Mouse (Mus musculus) embryo, embryonic 11 days (tissue): ENCODE measurements around the gene Vmn2r-ps159.
"Not testable (repeated sequence)": the region's sequence is repeated elsewhere in the genome, so short reads cannot be mapped to it uniquely, and the experiment has no call there.

ENCODE experiments used
- DNase-seq: peaks from one replicate; pipeline ENCODE4 v3.0.0-alpha.2; 2015

Vmn2r-ps159 gene

DNA sequence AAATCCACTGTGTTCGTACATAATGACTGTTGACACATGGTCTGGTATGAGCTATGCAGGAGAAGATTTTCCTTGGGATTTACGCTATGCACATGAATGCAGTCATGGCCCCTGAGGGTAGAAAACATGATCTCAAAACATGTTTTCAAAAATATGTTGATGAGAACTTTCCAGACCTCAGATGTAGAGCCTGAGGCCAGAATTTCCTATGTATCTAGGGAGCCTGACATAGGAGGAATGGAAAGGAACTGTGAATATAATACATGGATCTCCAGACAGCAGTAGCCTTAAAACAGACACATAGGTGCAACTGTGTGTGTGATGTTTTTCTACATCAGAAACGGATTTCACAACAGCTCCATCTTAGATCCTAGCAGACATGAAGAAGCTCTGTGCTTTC lies at the start of gene Vmn2r-ps159:
TSS of gene Vmn2r-ps159 (plus strand) at position 301 of the 400 bp plus-strand sequence.
- DNase-seq, result not testable (repeated sequence)

DNA sequence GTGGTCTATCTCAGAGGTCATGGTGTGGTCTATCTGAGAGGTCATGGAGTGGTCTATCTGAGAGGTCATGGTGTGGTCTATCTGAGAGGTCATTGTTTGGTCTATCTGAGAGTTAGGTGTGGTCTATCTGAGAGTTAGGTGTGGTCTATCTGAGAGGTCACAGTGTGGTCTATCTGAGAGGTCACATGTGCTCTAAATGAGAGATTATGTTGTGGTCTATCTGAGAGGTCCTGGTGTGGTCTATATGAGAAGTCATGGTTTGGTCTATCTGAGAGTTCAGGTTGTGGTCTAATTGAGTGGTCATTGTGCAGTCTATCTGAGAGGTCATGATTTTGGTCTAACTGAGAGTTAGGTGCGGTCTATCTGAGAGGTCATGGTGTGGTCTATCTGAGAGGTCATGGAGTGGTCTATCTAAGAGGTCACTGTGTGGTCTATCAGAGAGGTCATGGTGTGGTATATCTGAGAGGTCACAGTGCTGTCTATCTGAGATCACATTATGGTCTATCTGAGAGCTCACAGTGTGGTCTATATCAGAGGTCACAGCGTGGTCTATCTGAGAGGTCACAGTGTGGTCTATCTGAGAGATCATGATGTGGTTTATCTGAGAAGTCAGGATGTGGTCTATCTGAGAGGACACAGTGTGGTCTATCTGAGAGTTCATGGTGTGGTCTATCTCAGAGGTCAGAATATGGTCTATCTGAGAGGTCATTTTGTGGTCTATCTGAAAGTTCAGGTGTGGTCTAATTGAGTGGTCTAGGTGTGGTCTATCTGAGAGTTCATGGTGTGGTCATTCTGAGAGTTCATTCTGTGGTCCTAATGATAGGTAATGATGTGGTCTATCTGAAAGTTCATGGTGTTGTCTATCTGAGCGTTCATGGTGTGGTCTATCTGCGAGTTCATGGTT lies 10.9 kb downstream of the Vmn2r-ps159 start:
- DNase-seq, result not testable (repeated sequence)

GRCm38 (mm10) chr4:156342569-156343325 lies 11.8 kb downstream of the Vmn2r-ps159 start:
- peak; percentile 39 for DNase-seq

GRCm38 (mm10) chr4:156343332-156343731 lies 12.4 kb downstream of the Vmn2r-ps159 start:
- no peak for DNase-seq

DNA sequence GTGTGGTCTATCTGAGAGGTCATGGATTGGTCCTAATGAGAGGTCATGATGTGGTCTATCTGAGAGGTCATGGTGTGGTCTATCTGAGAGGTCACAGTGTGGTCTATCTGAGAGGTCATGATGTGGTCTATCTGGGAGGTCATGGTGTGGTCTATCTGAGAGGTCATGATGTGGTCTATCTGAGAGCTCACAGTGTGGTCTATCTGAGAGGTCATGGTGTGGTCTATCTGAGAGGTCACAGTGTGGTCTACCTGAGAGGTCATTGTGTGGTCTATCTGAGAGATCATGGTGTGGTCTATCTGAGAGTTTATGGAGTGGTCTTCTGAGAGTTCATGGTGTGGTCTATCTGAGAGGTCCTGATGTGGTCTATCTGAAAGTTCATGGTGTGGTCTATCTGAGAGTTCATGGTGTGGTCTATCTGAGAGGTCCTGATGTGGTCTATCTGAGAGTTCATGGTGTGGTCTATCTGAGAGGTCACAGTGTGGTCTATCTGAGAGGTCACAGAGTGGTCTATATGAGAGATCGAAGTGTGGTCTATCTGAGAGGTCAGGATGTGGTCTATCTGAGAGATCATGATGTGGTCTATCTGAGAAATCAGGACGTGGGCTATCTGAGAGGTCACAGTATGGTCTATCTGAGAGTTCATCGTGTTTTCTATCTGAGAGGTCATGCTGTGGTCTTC lies 26.0 kb downstream of the Vmn2r-ps159 start:
- DNase-seq, result not testable (repeated sequence)
